In genomic region chr7:99889175-99889880, GRCm38 (mm10) we compare ENCODE assay signal across 8 mouse cellular contexts. TPM values are rescaled to one million over a fixed set of nuclear protein-coding genes. Genes with fewer than 3 reads are reported as not detected.
DNase-seq lines count a peak whose midpoint lies in the region; ATAC-seq and TF ChIP-seq lines count a peak whose summit lies in the region.

No protein-coding gene starts in this region.

- H3K4me3 ChIP-seq in bone marrow, adult 2 months (replicated peaks; ENCODE audit: control insufficient read depth, low read depth, low read length), result no peak overlapping the region
- H3K4me3 ChIP-seq in lung, adult 2 months (replicated peaks; ENCODE audit: extremely low read depth, low read depth, low read length), result no peak overlapping the region
- no peak overlapping the region for H3K4me3 ChIP-seq in stomach, postnatal 0 days (ENCODE audit: low read depth, low read length)

- no peak for TF ChIP-seq POLR2A in bone marrow, adult 2 months (IDR thresholded peaks at IDR 0.05; ENCODE audit: borderline replicate concordance, control insufficient read depth, low read depth, low read length)
- TF ChIP-seq POLR2A in lung, adult 2 months (IDR thresholded peaks at IDR 0.05; ENCODE audit: borderline replicate concordance, extremely low read depth, low read depth, low read length), result no peak

- ATAC-seq in stomach, postnatal 0 days (ENCODE audit: low FRiP score, low TSS enrichment), result peak; percentile 42; the same call in 1 of the 2 replicates

- H3K27ac ChIP-seq in bone marrow, adult 2 months (ENCODE audit: control insufficient read depth, insufficient read depth, low read depth, low read length, poor library complexity), result no peak overlapping the region
- H3K27ac ChIP-seq in stomach, postnatal 0 days (replicated peaks), result no peak overlapping the region

- no peaks in the 10 kb centered on the region for H3K27me3 ChIP-seq in stomach, postnatal 0 days (ENCODE audit: control insufficient read depth, insufficient read depth, low read length)

- DNase-seq in kidney, postnatal 4 days, result peak; percentile 9 to 19
- DNase-seq in kidney, postnatal 25 days, result no peak
- no peak for DNase-seq in lung, adult 2 months
- no peak for DNase-seq in stomach, postnatal 0 days (ENCODE audit: low spot score)
- no peak for DNase-seq in urinary bladder, postnatal 25 days (ENCODE audit: low spot score)
- no peak for DNase-seq in adrenal gland, postnatal 10 days
- no peak for DNase-seq in layer of hippocampus, adult 18-20 months (ENCODE audit: low spot score in 2 of 2)

- H3K4me2 ChIP-seq in stomach, postnatal 0 days (replicated peaks; ENCODE audit: low read depth), result no peak overlapping the region

- no peaks in the 10 kb centered on the region for H3K36me3 ChIP-seq in stomach, postnatal 0 days (ENCODE audit: control insufficient read depth, insufficient read depth, low read length)

- TF ChIP-seq EP300 in stomach, postnatal 0 days (optimal IDR thresholded peaks at IDR 0.05), result no peak

- WGBS in bone marrow, adult 2 months, result 11% methylated on average over 10 of the region's 10 CpGs
- 24% methylated on average over 10 of the region's 10 CpGs for WGBS in lung, adult 2 months
- WGBS in stomach, postnatal 0 days, result 41% methylated on average over 10 of the region's 10 CpGs

- H3K4me1 ChIP-seq in bone marrow, adult 2 months (ENCODE audit: control insufficient read depth, insufficient read depth, low read length), result no peaks in the 10 kb centered on the region; the same call in 1 of the 2 replicates
- no peaks in the 10 kb centered on the region for H3K4me1 ChIP-seq in lung, adult 2 months (ENCODE audit: control insufficient read depth, insufficient read depth, low read length)
- H3K4me1 ChIP-seq in stomach, postnatal 0 days (replicated peaks; ENCODE audit: control insufficient read depth, insufficient read depth), result no peaks in the 10 kb centered on the region

- H3K9ac ChIP-seq in stomach, postnatal 0 days (ENCODE audit: low read length), result no peak overlapping the region

- no peaks in the 10 kb centered on the region for H3K9me3 ChIP-seq in stomach, postnatal 0 days (ENCODE audit: control insufficient read depth, low read length)

- peak; percentile 54 for TF ChIP-seq CTCF in bone marrow, adult 2 months (IDR thresholded peaks at IDR 0.05; ENCODE audit: control insufficient read depth, insufficient read depth, low read length)
- TF ChIP-seq CTCF in lung, adult 2 months (IDR thresholded peaks at IDR 0.05; ENCODE audit: insufficient read depth, low read length), result peak; percentile 37; the same call in 1 of the 2 replicates
- peak; percentile 51 for TF ChIP-seq CTCF in stomach, postnatal 0 days (IDR thresholded peaks at IDR 0.05; ENCODE audit: low read depth)

RNA-seq across cellular contexts. Expression of gene Spcs2, which starts 26.1 kb away (rescaled TPM):
- 42.7 and 59.2 TPM in 2 replicates for polyA plus RNA-seq in bone marrow, adult 2 months (2011; ENCODE audit: insufficient read depth, insufficient read length, low replicate concordance, missing spikeins)
- 21.5 and 45.6 TPM in 2 replicates for polyA plus RNA-seq in lung, adult 2 months (2012; rRNA removed)
- polyA plus RNA-seq in stomach, postnatal 0 days (2015; fragmentation: Nextera tagmentation; extraction: Ambion mirVana), result 289 and 308 TPM in 2 replicates
- 100 to 1,000 TPM; 118 to 135 TPM for total RNA-seq in adrenal gland, postnatal 10 days (2021)
- 10 to 100 TPM; 97.3 to 99.4 TPM for total RNA-seq in layer of hippocampus, adult 18-20 months (2021)

RNA-seq across cellular contexts. Expression of gene Xrra1, which starts 30.4 kb away (rescaled TPM):
- not detected in 2 replicates for polyA plus RNA-seq in bone marrow, adult 2 months (2011; ENCODE audit: insufficient read depth, insufficient read length, low replicate concordance, missing spikeins)
- 0.87 and 1.1 TPM in 2 replicates for polyA plus RNA-seq in lung, adult 2 months (2012; rRNA removed)
- polyA plus RNA-seq in stomach, postnatal 0 days (2015; fragmentation: Nextera tagmentation; extraction: Ambion mirVana), result 0.08 and 0.27 TPM in 2 replicates
- total RNA-seq in adrenal gland, postnatal 10 days (2021), result 1 to 10 TPM; 2.5 to 2.6 TPM
- 1 to 10 TPM; 1.2 TPM for total RNA-seq in layer of hippocampus, adult 18-20 months (2021)

Comparison
In these comparisons a context has a peak if more than half of its experiments do, and no peak if none do; other contexts are left out.
1. DNase-seq: peak in kidney, postnatal 4 days (2 of 2); none in kidney, postnatal 25 days (0 of 2), lung, adult 2 months (single experiment), stomach, postnatal 0 days (single experiment), urinary bladder, postnatal 25 days (single experiment), adrenal gland, postnatal 10 days (single experiment) and layer of hippocampus, adult 18-20 months (0 of 2).
2. Peak in every context shown above with its lines, with median percentiles within 50 percentile points of each other: CTCF ChIP-seq.